Mouse (Mus musculus) gonadal fat pad, adult 2 months (tissue): ENCODE results near the gene Lrmp. TPM values are rescaled to one million over a fixed set of nuclear protein-coding genes. Genes with fewer than 3 reads are reported as not detected.
"Not testable (repeated sequence)": the region's sequence is repeated elsewhere in the genome, so short reads cannot be mapped to it uniquely, and the experiment has no call there.

ENCODE experiments used
- DNase-seq: peaks from one replicate; pipeline ENCODE4 v3.0.0-alpha.2; 2012; ENCODE audit warnings: low read depth
- polyA plus RNA-seq: library from polyadenylated mRNA; depleted of rRNA; stranded (reverse); fragments of >200 nt; gene quantifications from 2 replicates; pipeline ENCODE4 v1.2.3, GENCODE M21; 2012; rRNA removed

Gene Lrmp
- 5.3 and 7.3 TPM in 2 replicates for polyA plus RNA-seq

DNA sequence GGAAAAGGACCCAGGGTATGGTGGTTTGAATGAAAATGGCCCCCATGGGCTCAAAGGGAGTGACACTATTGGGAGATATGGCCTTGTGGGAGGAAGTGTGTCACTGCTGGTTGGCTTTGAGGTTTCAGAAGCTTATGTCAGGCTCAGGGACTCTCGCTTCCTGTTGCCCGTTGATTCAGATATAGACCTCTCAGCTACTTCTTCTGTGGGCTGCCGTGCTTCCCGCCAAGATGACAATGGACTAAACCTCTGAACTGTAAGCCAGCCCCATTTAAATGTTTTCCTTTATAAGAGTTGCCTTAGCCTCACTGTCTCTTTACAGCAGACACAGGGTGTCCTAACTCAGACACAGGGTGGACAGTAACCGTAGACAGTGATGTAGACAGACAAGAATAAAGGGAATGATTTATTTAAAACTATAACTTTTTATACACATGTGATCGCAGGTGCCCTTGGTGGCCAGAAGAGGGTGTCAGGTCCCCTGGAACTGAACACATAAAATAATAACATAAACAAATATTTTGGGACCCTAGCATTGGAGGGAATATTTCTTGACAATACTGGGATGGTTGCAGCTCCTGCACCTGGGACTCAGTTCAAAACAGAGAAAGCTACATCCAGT is at the start of gene Lrmp:
Gene Lrmp, plus strand, starts transcription at position 178 of the 622 bp plus-strand sequence.
- DNase-seq: no peak

- DNase-seq: no peak
These were observed 49.0 kb upstream of the Lrmp start for GRCm38 (mm10) chr6:145066416-145066815.

GRCm38 (mm10) chr6:145067679-145068078 is 47.8 kb upstream of the Lrmp start:
- DNase-seq: no peak

DNA sequence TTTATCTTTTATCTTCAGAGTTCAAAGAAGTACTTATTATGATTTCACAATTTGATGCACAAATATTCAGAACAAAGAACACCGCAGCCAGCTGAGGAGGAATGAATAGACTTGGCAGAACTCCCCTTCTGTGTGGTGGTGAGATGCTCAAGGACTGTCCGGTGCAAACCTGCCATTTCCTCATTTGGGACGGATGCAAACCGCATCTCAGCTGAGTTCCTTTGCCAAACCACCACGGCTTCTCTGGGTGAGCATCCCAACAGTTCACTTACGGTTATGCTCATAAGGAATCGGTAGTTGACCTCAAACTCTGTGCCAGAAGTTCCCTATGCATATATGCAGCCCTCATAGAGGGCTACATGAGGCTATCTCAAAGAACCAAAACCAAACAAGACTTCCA is 46.1 kb upstream of the Lrmp start:
- DNase-seq: no peak

DNA sequence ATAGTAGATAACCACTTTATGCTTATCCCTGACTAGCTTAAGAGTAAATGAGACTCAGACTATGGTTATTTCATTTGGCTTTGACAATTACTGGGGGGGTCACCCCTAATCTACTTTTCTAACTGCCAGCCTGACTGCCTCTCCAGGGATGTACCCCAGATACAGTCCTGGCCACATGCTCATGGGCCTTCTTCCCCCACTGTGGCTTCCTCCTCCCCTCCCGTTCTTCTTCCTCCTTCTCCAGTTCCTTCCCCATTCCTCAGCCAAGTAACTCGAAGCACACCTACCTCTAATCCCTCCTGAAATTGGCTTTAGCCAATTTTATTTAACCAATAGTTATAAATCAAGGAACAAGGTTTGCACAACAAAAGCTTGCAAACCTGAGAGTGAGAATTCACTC is 45.5 kb upstream of the Lrmp start:
- DNase-seq: no peak

- DNase-seq: no peak
These were observed 41.0 kb upstream of the Lrmp start for GRCm38 (mm10) chr6:145074461-145074860.

DNA sequence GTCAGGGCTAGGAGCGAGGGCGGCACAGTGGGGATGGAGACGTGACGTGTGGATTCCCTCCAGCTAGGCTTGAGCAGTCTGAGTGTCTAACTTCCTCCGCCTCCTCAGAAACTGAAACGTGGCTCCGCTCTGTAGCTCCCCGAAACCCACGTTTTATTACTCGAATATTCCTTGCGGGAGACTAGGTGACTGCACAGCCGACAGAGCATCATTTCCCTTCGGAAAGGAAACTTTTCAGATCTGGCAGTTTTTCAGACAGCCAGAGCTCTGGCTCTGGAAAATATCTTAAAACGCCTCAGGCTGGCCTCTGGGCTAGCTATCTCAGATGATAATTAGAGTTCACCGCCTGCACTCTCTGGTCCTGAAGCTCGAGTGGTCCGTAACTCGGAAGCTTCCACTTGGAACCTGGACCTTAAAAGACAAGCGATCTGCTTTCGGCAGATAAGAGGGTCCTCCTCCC is 40.3 kb upstream of the Lrmp start:
- DNase-seq: no peak

DNA sequence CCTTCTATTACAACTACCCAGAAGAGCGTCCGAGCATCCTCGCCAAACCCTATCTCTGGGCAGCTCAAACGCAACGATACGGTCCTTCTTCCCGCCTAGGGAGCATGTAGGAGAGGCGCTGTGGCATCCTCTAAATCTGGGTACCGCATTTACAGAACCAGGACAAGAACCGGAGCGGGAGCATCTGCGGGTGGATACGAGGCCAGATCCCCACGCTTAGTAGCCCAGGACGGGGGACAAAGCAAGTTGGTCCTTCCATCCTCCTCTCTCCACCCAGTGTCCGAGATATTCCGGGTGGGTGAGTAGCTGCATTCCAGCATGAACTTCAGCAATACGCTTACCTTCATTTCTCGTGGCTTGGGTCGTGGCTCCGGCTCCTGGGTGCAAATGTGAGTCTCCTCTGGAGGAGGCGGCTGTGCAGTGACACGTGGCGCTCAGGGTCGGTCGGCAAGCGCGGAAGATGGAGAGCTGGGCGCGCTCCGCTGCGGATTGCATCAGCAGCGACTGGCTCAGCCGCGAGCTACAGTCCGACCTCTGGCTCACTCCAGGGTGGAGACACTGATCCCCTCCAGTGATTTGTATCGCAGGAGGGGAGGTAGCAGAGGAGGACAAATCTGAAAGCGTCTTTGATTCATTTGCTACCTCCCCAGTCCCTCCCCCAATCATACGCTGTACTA is 39.8 kb upstream of the Lrmp start, which contains the start of gene Bcat1:
Gene Bcat1, minus strand, starts transcription at position 637 of the 677 bp plus-strand sequence.
- DNase-seq: no peak

DNA sequence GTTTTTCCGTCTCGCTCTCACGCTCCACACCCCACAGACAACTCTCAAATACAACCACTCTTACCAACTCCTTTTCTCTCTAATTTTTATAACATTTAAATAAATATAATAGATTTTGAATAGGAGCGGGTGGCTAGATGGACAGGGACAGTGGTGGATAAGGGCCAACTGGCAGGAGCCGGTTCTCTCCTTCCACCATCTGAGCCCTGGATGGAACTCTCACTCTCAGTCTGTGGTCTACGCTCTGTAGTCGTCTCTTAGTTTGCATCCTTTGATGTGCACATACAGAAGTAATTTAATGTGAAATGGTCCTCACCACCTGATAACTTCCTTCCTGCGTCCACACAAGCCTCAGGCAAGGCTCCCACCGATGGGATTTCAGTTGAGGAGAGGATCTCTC is 39.2 kb upstream of the Lrmp start:
- DNase-seq: no peak

GRCm38 (mm10) chr6:145079087-145079759 is 36.2 kb upstream of the Lrmp start:
- no peak for DNase-seq

DNA sequence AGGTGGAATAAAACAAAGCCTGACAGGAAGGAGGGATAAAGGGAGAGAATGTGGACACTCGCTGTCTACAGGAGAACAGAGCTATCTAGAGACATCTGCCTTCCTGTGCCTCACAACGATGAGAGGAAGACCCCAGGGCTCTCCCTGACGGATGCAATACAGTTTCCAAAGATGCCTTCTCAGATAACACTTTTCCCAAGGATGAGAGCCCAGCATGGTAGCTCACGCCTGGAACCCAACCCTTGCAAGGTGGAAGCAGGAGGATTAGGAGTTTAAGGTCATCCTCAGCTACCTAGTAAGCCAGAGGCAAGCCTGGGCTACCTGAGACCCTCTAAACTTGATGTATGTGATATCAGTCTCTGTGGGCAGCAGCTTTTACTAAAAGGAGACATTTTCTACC is 33.7 kb upstream of the Lrmp start:
- no peak for DNase-seq

DNA sequence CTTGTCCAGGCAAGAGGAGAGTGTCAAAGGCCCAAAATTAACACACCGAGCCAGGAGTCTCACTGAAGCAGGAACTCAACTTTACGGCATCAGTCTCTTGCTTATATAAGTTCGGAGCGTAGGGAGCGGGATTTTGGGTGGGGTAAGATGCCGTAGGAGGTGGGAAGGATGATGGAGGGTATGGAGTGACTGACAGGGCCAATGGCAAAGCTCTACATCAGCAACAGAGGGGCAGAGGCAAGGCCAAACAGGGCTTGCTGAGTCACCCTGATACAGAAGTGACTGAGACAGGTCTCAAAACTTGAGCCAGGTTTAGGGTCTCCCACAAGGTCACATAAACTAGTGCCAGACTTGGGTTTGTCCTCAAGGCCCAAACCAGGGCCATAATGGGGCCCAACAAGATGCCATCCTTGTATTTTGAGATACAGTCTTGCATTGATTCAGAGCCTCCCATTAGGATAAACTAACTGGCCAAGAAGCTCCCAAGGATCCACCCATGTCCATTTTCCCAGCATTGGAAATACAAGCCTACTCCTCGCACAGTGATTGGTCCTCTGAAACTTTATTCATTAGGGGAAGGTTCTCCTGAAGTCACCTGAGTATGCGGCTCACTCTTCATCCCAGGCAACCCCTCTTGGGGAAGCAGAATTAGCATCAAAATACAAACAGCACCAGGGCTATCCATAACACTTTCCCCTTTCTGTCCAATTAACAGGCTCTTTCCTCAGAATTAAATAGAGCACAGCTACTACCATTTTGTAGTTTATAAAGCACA is 30.9 kb upstream of the Lrmp start:
- no peak for DNase-seq

DNA sequence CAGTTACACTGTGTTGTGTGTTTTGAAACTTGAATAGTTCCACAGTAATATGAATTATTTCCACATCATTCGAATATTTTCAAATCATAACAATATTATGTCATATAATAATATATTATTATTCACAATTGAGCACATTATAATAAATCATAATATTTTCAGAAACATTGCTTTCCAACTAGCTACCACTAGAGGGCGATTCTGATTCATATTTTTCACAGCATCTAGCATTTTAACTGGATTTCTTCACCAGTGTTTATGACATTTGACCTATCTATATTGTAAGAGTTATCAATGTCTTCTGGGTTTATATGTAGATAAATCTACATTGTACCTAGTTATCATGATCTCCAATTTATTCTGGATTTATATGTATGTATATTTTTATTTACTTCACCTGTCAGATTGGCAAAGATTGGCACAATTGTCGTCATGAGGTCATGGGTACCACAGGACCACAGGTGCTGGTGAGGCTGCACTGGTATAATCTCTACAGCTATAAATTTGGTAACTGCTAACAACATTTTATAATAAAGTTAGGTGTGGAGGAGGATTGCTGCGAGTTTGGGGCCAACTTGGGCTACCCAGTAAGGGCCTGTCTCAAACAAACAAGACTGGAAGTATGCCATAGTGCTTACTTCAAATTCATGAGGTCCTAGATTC is 26.9 kb upstream of the Lrmp start:
- DNase-seq: no peak

- DNase-seq: no peak
These were observed 26.1 kb upstream of the Lrmp start for GRCm38 (mm10) chr6:145089373-145089772.

DNA sequence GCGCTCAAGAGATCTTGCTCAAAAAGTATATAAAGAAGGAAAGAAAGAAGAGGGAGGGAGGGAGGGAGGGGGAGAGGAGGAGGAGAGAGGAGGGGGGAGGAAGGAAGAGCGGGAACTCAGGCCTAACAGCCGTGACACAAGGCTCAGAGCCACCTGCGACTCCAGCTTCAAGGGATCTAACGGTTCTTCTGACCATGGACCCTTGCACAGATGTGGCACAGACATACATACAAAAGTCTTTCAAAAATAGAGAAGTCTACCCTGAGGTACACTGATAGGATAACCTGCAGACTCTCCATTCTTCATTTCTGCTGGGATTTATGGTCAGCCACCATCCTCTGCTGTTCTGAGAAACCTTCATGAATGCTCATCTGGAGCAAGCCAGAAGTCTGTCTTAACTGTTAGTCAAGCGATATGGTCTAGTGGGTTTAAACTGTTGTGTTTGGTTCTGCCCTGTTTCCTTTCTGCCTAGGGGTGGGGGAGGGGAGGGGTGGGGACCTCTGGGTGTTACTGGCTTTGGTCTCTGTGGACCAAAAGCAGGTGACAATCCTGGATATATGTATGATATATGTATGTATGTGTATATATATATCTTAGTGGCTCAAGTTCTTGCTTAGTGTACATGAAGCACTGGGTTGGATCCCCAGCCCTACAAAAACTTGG is 25.1 kb upstream of the Lrmp start:
- DNase-seq: no peak

GRCm38 (mm10) chr6:145090928-145091327 is 24.5 kb upstream of the Lrmp start:
- no peak for DNase-seq

GRCm38 (mm10) chr6:145091998-145092397 is 23.5 kb upstream of the Lrmp start:
- no peak for DNase-seq

GRCm38 (mm10) chr6:145093038-145093622 is 22.3 kb upstream of the Lrmp start:
- not testable (repeated sequence) for DNase-seq

- DNase-seq: no peak
These were observed 21.0 kb upstream of the Lrmp start for GRCm38 (mm10) chr6:145094431-145094830.

GRCm38 (mm10) chr6:145100923-145101322 is 14.5 kb upstream of the Lrmp start:
- no peak for DNase-seq
